Mouse (Mus musculus) forebrain, embryonic 12.5 days (tissue): ENCODE measurements around the gene Gm10477. TPM values are rescaled to one million over a fixed set of nuclear protein-coding genes. Genes with fewer than 3 reads are reported as not detected.
"Not testable (repeated sequence)": the region's sequence is repeated elsewhere in the genome, so short reads cannot be mapped to it uniquely, and the experiment has no call there.

Experiments used
- ATAC-seq: fragments of 200-750 bp; cut with Nextera tagmentation; 2 replicates; pipeline ENCODE4 v1.8.0; 2017; ENCODE audit warnings: moderate TSS enrichment; ENCODE audit not compliant: low FRiP score
- H3K27ac ChIP-seq: fragments of 300-500 bp; sonication (generic); 2 replicates; pipeline ENCODE4 v1.5.1; 2016; ENCODE audit warnings: mild to moderate bottlenecking
- H3K27me3 ChIP-seq: fragments of 300-500 bp; sonication (generic); 2 replicates; pipeline ENCODE4 v1.6.1; 2016; ENCODE audit warnings: mild to moderate bottlenecking
- H3K36me3 ChIP-seq: fragments of 300-500 bp; sonication (generic); replicated peaks from 2 replicates; pipeline ENCODE4 v1.6.1; 2016; ENCODE audit warnings: mild to moderate bottlenecking
- H3K4me1 ChIP-seq: fragments of 300-500 bp; sonication (generic); 2 replicates; pipeline ENCODE4 v1.6.1; 2016
- H3K4me2 ChIP-seq: fragments of 300-500 bp; sonication (generic); 2 replicates; pipeline ENCODE4 v1.6.1; 2016; ENCODE audit warnings: mild to moderate bottlenecking, moderate library complexity
- H3K4me3 ChIP-seq: fragments of 300-500 bp; sonication (generic); replicated peaks from 2 replicates; pipeline ENCODE4 v1.5.1; 2016; ENCODE audit warnings: mild to moderate bottlenecking
- H3K9ac ChIP-seq: fragments of 300-500 bp; sonication (generic); 2 replicates; pipeline ENCODE4 v1.6.1; 2016; ENCODE audit warnings: mild to moderate bottlenecking
- H3K9me3 ChIP-seq: fragments of 300-500 bp; sonication (generic); 2 replicates; pipeline ENCODE4 v1.6.1; 2016
- WGBS: fragments of 180-500 bp; shearing (Covaris S2); methylation state at CpG from one replicate; pipeline ENCODE4 v1.1.7; 2016; 5-methylcytosine and 5-hydroxymethylcytosine counted together
- polyA plus RNA-seq: library from polyadenylated mRNA; unstranded; fragments of >200 nt; fragmentation: Nextera tagmentation; extraction: Ambion mirVana; gene quantifications from 2 replicates; pipeline ENCODE4 v1.2.1, GENCODE M21; 2016

Gene Gm10477
- not detected in 2 replicates for polyA plus RNA-seq

- not testable (repeated sequence) for H3K27ac ChIP-seq, H3K4me3 ChIP-seq, H3K4me2 ChIP-seq, H3K36me3 ChIP-seq, H3K27me3 ChIP-seq, H3K4me1 ChIP-seq, ATAC-seq, H3K9me3 ChIP-seq, H3K9ac ChIP-seq
- WGBS: 89% methylated on average over 6 of the region's 6 CpGs
Measured at GRCm38 (mm10) chrX:56524442-56524841, at the start of gene Gm10477. TSS of gene Gm10477 (plus strand) at chrX:56524742.

DNA sequence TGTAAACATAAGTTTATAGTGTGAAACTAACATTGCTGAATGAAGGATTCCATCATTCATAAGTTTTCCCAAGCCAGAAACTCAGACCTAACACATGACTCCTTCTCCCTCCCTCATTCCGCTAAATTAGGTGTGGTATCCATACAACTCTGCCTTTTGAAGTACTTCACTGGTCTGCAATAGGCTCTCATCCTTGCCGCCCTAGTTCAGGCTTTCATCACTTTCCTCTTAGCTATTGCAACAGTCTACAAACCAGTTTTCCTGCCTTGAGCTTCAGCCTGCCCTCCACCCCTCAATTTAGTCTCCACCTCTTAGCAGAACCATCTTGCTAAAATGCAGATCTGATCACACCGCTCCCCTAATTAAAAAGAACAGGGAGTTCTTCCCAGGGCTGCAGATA, 47.0 kb upstream of the Gm10477 start:
- WGBS: 86% methylated on average over 3 of the region's 3 CpGs
- no peak overlapping the region for H3K9ac ChIP-seq
- no peak overlapping the region for H3K4me3 ChIP-seq
- no peaks in the 10 kb centered on the region for H3K4me1 ChIP-seq
- no peak for ATAC-seq
- 0 out of 2 replicates have a peak, but pooled peaks cover 5% of the 10 kb centered on the region for H3K36me3 ChIP-seq
- no peaks in the 10 kb centered on the region for H3K27me3 ChIP-seq
- no peaks in the 10 kb centered on the region for H3K9me3 ChIP-seq
- no peak overlapping the region for H3K27ac ChIP-seq
- no peak overlapping the region for H3K4me2 ChIP-seq

- ATAC-seq: no peak
- H3K27ac ChIP-seq: no peak overlapping the region
- H3K4me2 ChIP-seq: no peak overlapping the region
- 76% methylated on average over 3 of the region's 3 CpGs for WGBS
- H3K36me3 ChIP-seq: 0 out of 2 replicates have a peak, but pooled peaks cover 10% of the 10 kb centered on the region
- no peak overlapping the region for H3K9ac ChIP-seq
- H3K4me3 ChIP-seq: no peak overlapping the region
- no peaks in the 10 kb centered on the region for H3K27me3 ChIP-seq
- no peaks in the 10 kb centered on the region for H3K4me1 ChIP-seq
- no peaks in the 10 kb centered on the region for H3K9me3 ChIP-seq
Measured at GRCm38 (mm10) chrX:56481906-56482305, 42.6 kb upstream of the Gm10477 start.

- H3K9ac ChIP-seq: no peak overlapping the region
- H3K4me3 ChIP-seq: no peak overlapping the region
- 0 out of 2 replicates have a peak, but pooled peaks cover 2% of the 10 kb centered on the region for H3K36me3 ChIP-seq
- no peaks in the 10 kb centered on the region for H3K27me3 ChIP-seq
- no peak overlapping the region for H3K4me2 ChIP-seq
- WGBS: 21% methylated on average over 1 of the region's 1 CpGs
- no peaks in the 10 kb centered on the region for H3K4me1 ChIP-seq
- ATAC-seq: no peak
- no peaks in the 10 kb centered on the region for H3K9me3 ChIP-seq
- no peak overlapping the region for H3K27ac ChIP-seq
Measured at GRCm38 (mm10) chrX:56489758-56490157, 34.8 kb upstream of the Gm10477 start.

DNA sequence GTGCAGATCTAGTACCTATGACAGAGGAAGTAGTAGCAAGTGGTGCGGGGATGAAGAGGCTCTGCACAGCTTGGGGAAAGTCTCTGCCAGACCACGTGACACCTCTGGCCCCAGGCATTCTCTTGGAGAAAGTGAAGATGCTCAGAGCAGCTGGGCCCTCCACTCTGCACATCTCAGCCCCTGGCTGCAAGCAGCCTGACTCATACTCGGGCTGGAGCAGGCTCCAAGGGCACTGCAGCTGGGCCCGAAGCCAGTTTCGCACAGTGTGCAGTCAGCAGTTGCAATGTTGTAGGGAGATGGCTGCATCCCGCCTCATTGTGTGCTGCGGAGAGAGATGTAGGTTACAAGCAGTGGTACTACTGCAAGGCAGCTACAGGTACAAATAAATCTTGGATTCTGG, 27.3 kb upstream of the Gm10477 start:
- Histone ChIP-seq H3K4me2 (no peak overlapping the region), H3K4me3 (no peak overlapping the region), H3K9ac (no peak overlapping the region), H3K9me3 (no peaks in the 10 kb centered on the region), H3K4me1 (no peaks in the 10 kb centered on the region), H3K36me3 (0 out of 2 replicates have a peak, but pooled peaks cover 4% of the 10 kb centered on the region), H3K27me3 (no peaks in the 10 kb centered on the region), H3K27ac (no peak overlapping the region)
- ATAC-seq: no peak
- 89% methylated on average over 7 of the region's 7 CpGs for WGBS

- H3K9me3 ChIP-seq: no peaks in the 10 kb centered on the region
- no peak for ATAC-seq
- no peaks in the 10 kb centered on the region for H3K36me3 ChIP-seq
- H3K27ac ChIP-seq: no peak overlapping the region
- no peak overlapping the region for H3K9ac ChIP-seq
- no peaks in the 10 kb centered on the region for H3K4me1 ChIP-seq
- WGBS: 2% methylated on average over 3 of the region's 3 CpGs
- no peaks in the 10 kb centered on the region for H3K27me3 ChIP-seq
- no peak overlapping the region for H3K4me2 ChIP-seq
- H3K4me3 ChIP-seq: no peak overlapping the region
Measured at GRCm38 (mm10) chrX:56531266-56531665, 6.7 kb downstream of the Gm10477 start.

- Histone ChIP-seq H3K27ac (no peak overlapping the region), H3K27me3 (no peaks in the 10 kb centered on the region)
Measured at GRCm38 (mm10) chrX:56537162-56537561, 12.6 kb downstream of the Gm10477 start.

DNA sequence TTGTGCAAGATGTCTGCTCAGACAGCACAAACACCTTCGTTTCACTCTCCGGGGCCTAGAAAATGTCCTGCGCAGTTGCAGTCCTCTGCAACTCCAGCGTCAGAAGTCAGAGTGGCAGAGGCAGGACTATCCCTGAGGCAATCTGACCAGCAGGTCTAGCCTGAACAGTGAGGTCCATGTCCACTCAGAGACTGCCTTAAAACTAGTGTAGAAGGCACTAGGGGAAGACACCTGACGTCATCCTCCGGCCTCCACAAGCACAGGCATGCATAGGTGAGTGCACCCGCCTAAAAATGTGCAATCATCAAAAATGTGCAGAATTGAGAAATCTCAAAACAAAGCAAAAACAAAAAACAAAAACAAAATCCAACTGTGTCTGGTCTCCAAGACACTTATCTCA, 25.0 kb downstream of the Gm10477 start, which contains the start of gene Gm648:
Gene Gm648, minus strand, starts transcription at position 101 of the 400 bp plus-strand sequence.
- Histone ChIP-seq H3K27me3 (no peaks in the 10 kb centered on the region), H3K27ac (no peak within 1 kb of the TSS), H3K4me1 (no peaks in the 10 kb centered on the region), H3K9ac (no peak within 1 kb of the TSS), H3K36me3 (no peaks in the 10 kb centered on the region), H3K4me3 (no peak within 1 kb of the TSS), H3K9me3 (no peaks in the 10 kb centered on the region), H3K4me2 (no peak within 1 kb of the TSS)
- 85% methylated on average over 7 of the region's 7 CpGs for WGBS
- ATAC-seq: no peak

More at GRCm38 (mm10) chrX:56537162-56537561, 12.6 kb downstream of the Gm10477 start:
- H3K9me3 ChIP-seq: no peaks in the 10 kb centered on the region
- H3K4me3 ChIP-seq: no peak overlapping the region
- H3K36me3 ChIP-seq: no peaks in the 10 kb centered on the region
- no peak overlapping the region for H3K9ac ChIP-seq
- WGBS: 55% methylated on average over 4 of the region's 4 CpGs
- no peaks in the 10 kb centered on the region for H3K4me1 ChIP-seq
- no peak overlapping the region for H3K4me2 ChIP-seq
- ATAC-seq: no peak

- Histone ChIP-seq H3K9ac (no peak overlapping the region), H3K36me3 (no peaks in the 10 kb centered on the region), H3K9me3 (no peaks in the 10 kb centered on the region), H3K27me3 (no peaks in the 10 kb centered on the region), H3K4me1 (no peaks in the 10 kb centered on the region), H3K4me3 (no peak overlapping the region), H3K27ac (no peak overlapping the region), H3K4me2 (no peak overlapping the region)
- 86% methylated on average over 3 of the region's 3 CpGs for WGBS
- no peak for ATAC-seq
Measured at GRCm38 (mm10) chrX:56553584-56553983, 29.0 kb downstream of the Gm10477 start.

DNA sequence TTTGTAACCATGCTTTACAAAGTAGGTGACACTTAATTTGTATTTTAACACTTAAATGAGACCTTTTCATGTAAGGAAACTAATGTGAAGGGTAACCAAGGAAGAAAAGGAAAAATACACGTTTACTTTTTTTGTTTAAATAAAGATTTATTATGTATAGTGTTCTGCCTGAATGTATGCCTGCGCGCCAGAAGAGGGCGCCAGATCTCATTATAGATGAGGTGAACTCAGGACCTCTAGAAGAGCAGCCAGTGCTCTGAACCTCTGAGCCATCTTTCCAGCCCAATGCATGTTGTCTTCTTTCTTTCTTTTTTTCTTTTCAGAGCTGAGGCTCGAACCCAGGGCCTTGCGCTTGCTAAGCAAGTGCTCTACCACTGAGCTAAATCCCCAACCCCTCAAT, 47.9 kb downstream of the Gm10477 start:
- H3K4me3 ChIP-seq: no peak overlapping the region
- no peak overlapping the region for H3K9ac ChIP-seq
- no peaks in the 10 kb centered on the region for H3K36me3 ChIP-seq
- 22% methylated on average over 6 of the region's 6 CpGs for WGBS
- H3K4me1 ChIP-seq: no peaks in the 10 kb centered on the region
- no peaks in the 10 kb centered on the region for H3K27me3 ChIP-seq
- H3K27ac ChIP-seq: no peak overlapping the region
- ATAC-seq: no peak
- no peak overlapping the region for H3K4me2 ChIP-seq
- no peaks in the 10 kb centered on the region for H3K9me3 ChIP-seq

Other genes with a start within 250 kb of the Gm10477 start
- gene Zfp449, start 178.3 kb upstream of the Gm10477 start, polyA plus RNA-seq: 5.8 TPM in 2 replicates
- gene Smim10l2a, start 150.2 kb upstream of the Gm10477 start, polyA plus RNA-seq: 6.4 and 6.9 TPM in 2 replicates
- gene Gm2174, start 76.8 kb upstream of the Gm10477 start, polyA plus RNA-seq: 0.77 and 1.8 TPM in 2 replicates
- 22.9 and 25.5 TPM in 2 replicates for gene Ints6l, start 69.9 kb upstream of the Gm10477 start, polyA plus RNA-seq
- 0.18 and 0.19 TPM in 2 replicates for gene Gm648, start 24.9 kb downstream of the Gm10477 start, polyA plus RNA-seq
- gene Mmgt1, start 73.3 kb downstream of the Gm10477 start, polyA plus RNA-seq: 53.2 and 56.7 TPM in 2 replicates
- gene Slc9a6, start 85.0 kb downstream of the Gm10477 start, polyA plus RNA-seq: 26.7 and 28.4 TPM in 2 replicates
- gene Fhl1, start 207.0 kb downstream of the Gm10477 start, polyA plus RNA-seq: 101 and 104 TPM in 2 replicates